Mouse (Mus musculus) CH12.LX (cell line): ENCODE measurements around the gene Ank.

Experiments
- BHLHE40 ChIP-seq: IDR thresholded peaks from 2 replicates; pipeline ENCODE4 v1.6.1; 2011; ENCODE audit warnings: mild to moderate bottlenecking, low read depth, low read length, improper control_type of control experiment
- CHD1 ChIP-seq: IDR thresholded peaks from 2 replicates; pipeline ENCODE4 v1.6.1; 2012; ENCODE audit warnings: low read depth, low read length, improper control_type of control experiment, inconsistent platforms
- CHD2 ChIP-seq: IDR thresholded peaks from 2 replicates; pipeline ENCODE4 v1.6.1; 2011; ENCODE audit warnings: low read length, improper control_type of control experiment
- CTCF ChIP-seq, 2 experiments: IDR thresholded peaks in 1 of 2; conservative IDR thresholded peaks in 1 of 2; 2 replicates each; pipeline ENCODE4 v1.5.1; 2011 to 2012; ENCODE audit warnings: low read depth in 2 of 2, low read length in 2 of 2, improper control_type of control experiment in 1 of 2, inconsistent platforms in 1 of 2, mild to moderate bottlenecking in 1 of 2, moderate library complexity in 1 of 2
- EP300 ChIP-seq: IDR thresholded peaks from 2 replicates; pipeline ENCODE4 v1.6.1; 2011; ENCODE audit warnings: low read length, improper control_type of control experiment
- ETS1 ChIP-seq: conservative IDR thresholded peaks from 2 replicates; pipeline ENCODE4 v1.6.1; 2012; ENCODE audit warnings: low read depth, mild to moderate bottlenecking, inconsistent platforms, low read length, improper control_type of control experiment, moderate library complexity
- GABPA ChIP-seq: IDR thresholded peaks from 2 replicates; pipeline ENCODE4 v1.6.1; 2012; ENCODE audit warnings: low read depth, low read length, improper control_type of control experiment, inconsistent platforms; ENCODE audit not compliant: insufficient replicate concordance
- JUND ChIP-seq: conservative IDR thresholded peaks from 2 replicates; pipeline ENCODE4 v1.6.1; 2011; ENCODE audit warnings: low read depth, low read length, improper control_type of control experiment
- MXI1 ChIP-seq: IDR thresholded peaks from 2 replicates; pipeline ENCODE4 v1.6.1; 2011; ENCODE audit warnings: mild to moderate bottlenecking, low read depth, low read length, improper control_type of control experiment
- POLR2A ChIP-seq: IDR thresholded peaks from 2 replicates; pipeline ENCODE4 v1.6.1; 2011; ENCODE audit warnings: low read depth, mild to moderate bottlenecking, improper control_type of control experiment, low read length
- TCF12 ChIP-seq: IDR thresholded peaks from 2 replicates; pipeline ENCODE4 v1.6.1; 2014; ENCODE audit warnings: low read depth, mild to moderate bottlenecking, inconsistent platforms, low read length, improper control_type of control experiment
- USF1 ChIP-seq: IDR thresholded peaks from 2 replicates; pipeline ENCODE4 v1.6.1; 2014; ENCODE audit warnings: low read depth, mild to moderate bottlenecking, inconsistent platforms, low read length, improper control_type of control experiment
- USF2 ChIP-seq: conservative IDR thresholded peaks from 2 replicates; pipeline ENCODE4 v1.6.1; 2011; ENCODE audit warnings: low read depth, low read length, improper control_type of control experiment
- ZC3H11A ChIP-seq: IDR thresholded peaks from 2 replicates; pipeline ENCODE4 v1.6.1; 2012; ENCODE audit warnings: low read depth, mild to moderate bottlenecking, inconsistent platforms, low read length, improper control_type of control experiment

- TF ChIP-seq BHLHE40, result no peak
- TF ChIP-seq MXI1, result no peak
- TF ChIP-seq CTCF (conservative IDR thresholded peaks at IDR 0.05 in 1 of 2, IDR thresholded peaks at IDR 0.05 in 1 of 2; ENCODE audit: low read depth in 2 of 2, low read length in 2 of 2), result no peak
- TF ChIP-seq ZC3H11A, result no peak
- TF ChIP-seq CHD2, result no peak
- TF ChIP-seq USF1, result no peak
- no peak for TF ChIP-seq TCF12
- no peak for TF ChIP-seq POLR2A
- TF ChIP-seq ETS1, result no peak
- TF ChIP-seq JUND, result no peak
- TF ChIP-seq CHD1, result no peak
- TF ChIP-seq USF2, result no peak
- no peak for TF ChIP-seq GABPA
- TF ChIP-seq EP300, result no peak
Observed at GRCm38 (mm10) chr15:27568371-27568770, 101.9 kb downstream of the Ank start.
